Mouse (Mus musculus) cerebral cortex, adult 2 months (tissue): ENCODE measurements around the gene Tpp1.

Experiments
- WGBS: fragments of 180-500 bp; shearing (Covaris S2); methylation state at CpG from one replicate; pipeline ENCODE4 v1.1.7; 2018; 5-methylcytosine and 5-hydroxymethylcytosine counted together

The Tpp1 gene

DNA sequence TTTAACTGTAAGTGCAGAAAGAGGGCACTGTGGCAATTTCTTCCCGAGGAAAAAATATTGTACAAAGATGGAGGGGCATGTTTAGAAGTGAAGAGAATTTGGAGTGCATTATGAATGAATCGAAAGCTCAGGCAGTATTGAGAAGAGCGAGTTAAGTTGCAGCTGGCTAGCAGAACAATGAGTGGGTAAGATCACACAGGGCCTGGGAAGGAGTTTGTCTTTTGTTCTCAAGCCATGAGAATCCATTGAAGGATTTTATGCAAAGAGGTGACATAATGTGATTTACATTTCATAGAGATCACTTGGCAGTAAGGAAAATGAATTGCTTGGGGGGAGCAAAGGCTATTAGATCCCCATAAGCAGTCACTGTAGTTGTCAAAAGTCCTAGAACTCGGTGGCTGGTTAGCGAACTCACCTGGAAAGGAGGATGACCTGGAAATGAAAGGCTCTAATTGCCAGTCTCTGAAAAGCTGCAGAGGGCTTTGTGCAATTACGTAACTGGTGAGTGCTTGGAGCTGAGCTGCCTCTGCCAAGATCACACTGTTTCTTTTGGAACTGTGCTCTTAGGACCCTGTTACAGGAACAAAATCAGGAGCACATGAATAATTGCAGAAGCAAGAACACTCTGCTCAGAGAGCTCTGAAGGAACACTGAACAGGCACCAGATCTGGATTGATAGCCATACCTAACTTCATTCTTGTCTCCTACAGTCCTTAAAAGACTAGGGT is 23.2 kb downstream of the Tpp1 start:
- WGBS: 37% methylated on average over 6 of the region's 6 CpGs

- 89% methylated on average over 4 of the region's 4 CpGs for WGBS
These were observed 25.1 kb downstream of the Tpp1 start for GRCm38 (mm10) chr7:105726980-105727325.

DNA sequence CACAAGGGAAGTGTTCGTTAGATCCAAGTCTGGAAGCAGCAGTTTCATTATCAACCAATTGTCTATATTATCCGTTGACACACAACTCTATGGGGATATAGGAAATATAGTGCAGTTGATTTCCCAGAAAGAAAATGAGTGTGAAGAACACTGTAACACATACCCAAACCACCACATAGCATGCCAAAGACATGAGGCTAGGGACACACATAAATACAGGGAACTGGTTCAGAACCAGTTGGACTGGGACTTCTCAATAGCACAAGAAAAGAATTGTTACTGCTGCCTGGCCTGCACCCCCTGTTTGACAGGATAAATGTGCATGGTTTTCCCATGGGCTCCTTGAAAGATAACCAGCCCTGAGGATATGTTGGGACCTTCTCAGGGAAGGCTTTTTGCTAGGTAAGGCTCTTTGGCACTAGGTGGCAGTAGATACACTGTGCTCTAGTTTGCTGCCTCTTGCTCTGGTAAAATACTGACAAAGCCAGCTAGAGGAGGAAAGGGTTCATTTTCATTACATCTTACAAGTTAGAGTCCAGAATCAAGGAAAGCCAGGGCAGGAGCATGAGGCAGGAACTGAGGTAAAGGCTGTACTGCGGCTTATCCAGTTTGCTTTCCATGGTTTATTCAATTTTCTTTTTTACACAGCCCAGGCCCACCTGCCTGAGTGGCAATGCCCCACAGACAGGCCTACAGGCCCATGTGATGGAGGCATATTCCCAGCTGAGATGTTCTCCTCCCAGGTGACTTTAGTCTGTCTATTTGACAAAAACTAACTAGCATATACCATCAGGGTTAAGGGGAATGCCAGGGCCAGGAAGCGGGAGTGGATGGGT is 25.7 kb downstream of the Tpp1 start:
- 78% methylated on average over 4 of the region's 4 CpGs for WGBS

- WGBS: 55% methylated on average over 2 of the region's 2 CpGs
These were observed 30.1 kb downstream of the Tpp1 start for GRCm38 (mm10) chr7:105721916-105722315.

- 60% methylated on average over 3 of the region's 3 CpGs for WGBS
These were observed 36.7 kb downstream of the Tpp1 start for GRCm38 (mm10) chr7:105715366-105715765.

GRCm38 (mm10) chr7:105708733-105709132 is 43.3 kb downstream of the Tpp1 start:
- WGBS: 92% methylated on average over 5 of the region's 5 CpGs

GRCm38 (mm10) chr7:105703816-105704215 is 48.2 kb downstream of the Tpp1 start:
- WGBS: 83% methylated on average over 4 of the region's 4 CpGs

- 69% methylated on average over 16 of the region's 16 CpGs for WGBS
These were observed 48.9 kb downstream of the Tpp1 start for GRCm38 (mm10) chr7:105703184-105703583.
